Mouse (Mus musculus): ENCODE results near the gene Tmem51.

DNA sequence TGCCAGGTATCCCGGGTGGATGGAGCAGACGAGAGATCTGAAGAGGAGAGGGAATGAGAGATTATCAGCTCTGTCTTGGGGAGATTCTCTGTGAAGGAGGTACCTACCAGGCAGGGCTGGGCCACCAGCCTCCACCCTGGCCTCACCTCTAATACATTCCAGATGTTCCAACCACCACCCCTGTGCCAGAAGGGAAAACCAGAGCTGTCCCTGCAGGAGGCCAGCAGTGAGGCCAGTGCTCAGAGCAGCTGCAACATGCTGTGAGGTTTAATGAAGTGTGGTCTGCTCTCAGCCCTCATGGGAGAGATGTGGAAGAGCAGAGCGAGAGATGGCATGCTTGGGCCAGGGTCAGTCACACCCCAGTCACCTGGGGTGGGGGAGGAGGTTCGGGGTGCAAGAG lies 46.2 kb downstream of the Tmem51 start:
- TF ChIP-seq CTCF (IDR thresholded peaks at IDR 0.05; ENCODE audit: borderline replicate concordance, control insufficient read depth, extremely low read depth, insufficient read depth, low read length, poor library complexity) (no peak), POLR2A (IDR thresholded peaks at IDR 0.05; ENCODE audit: control insufficient read depth, extremely low read depth, insufficient read depth, low read length, poor library complexity) (no peak)

Measured in thymus, adult 2 months (tissue).